Mouse (Mus musculus): ENCODE data around the gene Kras. TPM values are rescaled to one million over a fixed set of nuclear protein-coding genes. Genes with fewer than 3 reads are reported as not detected.

Kras gene
- polyA plus RNA-seq, 1 experiment: 101 TPM

DNA sequence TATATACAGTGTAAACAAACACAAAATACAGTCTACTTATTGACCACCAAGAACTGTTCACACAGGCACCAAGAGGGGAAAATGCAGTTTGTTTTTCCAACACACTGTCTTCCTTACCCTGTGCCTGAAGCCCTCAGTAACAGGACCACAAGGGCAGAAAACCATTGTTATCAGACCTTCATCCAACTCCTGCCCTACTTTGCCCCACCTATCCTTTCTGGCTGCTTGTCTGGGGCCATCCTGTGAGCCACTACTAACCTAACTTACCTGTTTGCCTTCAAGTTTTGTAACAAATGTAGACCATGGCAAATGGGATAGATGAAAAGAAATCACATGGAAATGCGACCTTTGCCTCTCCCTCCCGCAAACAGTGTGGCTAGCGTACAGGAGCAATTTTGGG, 2.2 kb downstream of the Kras start:
- no peak for TF ChIP-seq POLR2A (IDR thresholded peaks at IDR 0.05; ENCODE audit: insufficient read depth, low read length)
- Histone ChIP-seq H3K4me3 (ENCODE audit: low read depth, low read length) (peak overlapping the region; percentile 48), H3K4me1 (ENCODE audit: control insufficient read depth, insufficient read depth, low read length) (no peaks in the 10 kb centered on the region), H3K36me3 (ENCODE audit: control insufficient read depth, insufficient read depth, low read length, poor library complexity, severe bottlenecking) (peaks cover 20% of the 10 kb centered on the region), H3K9ac (ENCODE audit: low read depth, poor library complexity, severe bottlenecking) (peak overlapping the region; percentile 34; the same call in 1 of the 2 replicates), H3K9me3 (replicated peaks; ENCODE audit: control insufficient read depth, insufficient read depth, low read length, poor library complexity, severe bottlenecking) (no peaks in the 10 kb centered on the region), H3K27me3 (ENCODE audit: control insufficient read depth, insufficient read depth, low read length, poor library complexity, severe bottlenecking) (no peaks in the 10 kb centered on the region; the same call in 1 of the 2 replicates), H3K27ac (ENCODE audit: insufficient read depth, low read length) (0 out of 2 replicates have a peak overlapping the region, but pooled peaks have one; percentile 52)

DNA sequence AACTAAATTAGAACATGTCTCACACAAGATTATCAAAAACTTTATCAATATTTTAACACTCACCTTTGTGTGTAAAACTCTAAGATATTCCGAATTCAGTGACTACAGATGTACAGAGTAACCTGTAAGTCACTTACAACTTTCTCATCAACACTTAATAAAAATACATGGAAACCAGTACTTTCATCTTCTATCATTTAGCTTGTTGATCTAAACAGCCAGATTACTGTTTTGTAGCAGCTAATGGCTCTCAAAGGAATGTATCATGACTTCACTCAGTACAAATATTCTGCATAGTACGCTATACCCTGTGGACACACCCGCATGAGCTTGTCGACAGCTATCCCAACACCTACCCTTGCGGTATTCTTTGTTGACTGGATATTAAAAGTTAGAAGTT, 3.2 kb downstream of the Kras start:
- no peak overlapping the region for H3K4me3 ChIP-seq (ENCODE audit: low read depth, low read length)
- H3K9ac ChIP-seq (ENCODE audit: low read depth, poor library complexity, severe bottlenecking): no peak overlapping the region
- H3K4me1 ChIP-seq (ENCODE audit: control insufficient read depth, insufficient read depth, low read length): no peaks in the 10 kb centered on the region
- TF ChIP-seq EP300 (IDR thresholded peaks at IDR 0.05; ENCODE audit: insufficient read depth, low read depth, low read length) (no peak), POLR2A (IDR thresholded peaks at IDR 0.05; ENCODE audit: insufficient read depth, low read length) (no peak), CTCF (IDR thresholded peaks at IDR 0.05; ENCODE audit: low read depth, low read length) (no peak)
- no peaks in the 10 kb centered on the region; the same call in 1 of the 2 replicates for H3K27me3 ChIP-seq (ENCODE audit: control insufficient read depth, insufficient read depth, low read length, poor library complexity, severe bottlenecking)
- peaks cover 20% of the 10 kb centered on the region for H3K36me3 ChIP-seq (ENCODE audit: control insufficient read depth, insufficient read depth, low read length, poor library complexity, severe bottlenecking)
- no peaks in the 10 kb centered on the region for H3K9me3 ChIP-seq (replicated peaks; ENCODE audit: control insufficient read depth, insufficient read depth, low read length, poor library complexity, severe bottlenecking)
- no peak overlapping the region for H3K27ac ChIP-seq (ENCODE audit: insufficient read depth, low read length)

DNA sequence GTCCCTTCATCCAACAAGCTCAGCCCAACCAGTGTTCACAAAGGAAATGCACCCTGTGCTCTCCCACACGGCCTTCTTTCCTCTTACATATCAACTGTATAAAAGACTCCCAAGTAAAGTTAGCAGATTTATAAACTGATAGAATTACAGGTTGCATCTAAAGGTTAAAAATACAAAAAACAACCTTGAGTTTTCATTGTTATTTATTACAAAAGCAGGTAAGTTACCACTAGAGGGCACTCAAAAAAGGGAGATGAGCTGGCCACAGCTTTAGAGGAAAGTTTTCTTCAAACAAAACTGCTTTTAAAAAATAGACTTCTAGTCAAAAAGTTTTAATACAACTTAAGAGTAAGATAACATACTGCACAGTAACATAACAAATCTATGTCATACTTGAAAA, 7.5 kb downstream of the Kras start:
- TF ChIP-seq CTCF (IDR thresholded peaks at IDR 0.05; ENCODE audit: low read depth, low read length) (no peak), EP300 (IDR thresholded peaks at IDR 0.05; ENCODE audit: insufficient read depth, low read depth, low read length) (no peak), POLR2A (IDR thresholded peaks at IDR 0.05; ENCODE audit: insufficient read depth, low read length) (no peak)

GRCm38 (mm10) chr6:145240285-145240684, 9.8 kb downstream of the Kras start:
- H3K27ac ChIP-seq (ENCODE audit: insufficient read depth, low read length): no peak overlapping the region
- H3K4me1 ChIP-seq (ENCODE audit: control insufficient read depth, insufficient read depth, low read length): no peaks in the 10 kb centered on the region
- H3K9me3 ChIP-seq (replicated peaks; ENCODE audit: control insufficient read depth, insufficient read depth, low read length, poor library complexity, severe bottlenecking): no peaks in the 10 kb centered on the region
- H3K27me3 ChIP-seq (ENCODE audit: control insufficient read depth, insufficient read depth, low read length, poor library complexity, severe bottlenecking): no peaks in the 10 kb centered on the region
- H3K4me3 ChIP-seq (ENCODE audit: low read depth, low read length): no peak overlapping the region
- no peak overlapping the region for H3K9ac ChIP-seq (ENCODE audit: low read depth, poor library complexity, severe bottlenecking)
- TF ChIP-seq CTCF (IDR thresholded peaks at IDR 0.05; ENCODE audit: low read depth, low read length) (no peak), POLR2A (IDR thresholded peaks at IDR 0.05; ENCODE audit: insufficient read depth, low read length) (no peak), EP300 (IDR thresholded peaks at IDR 0.05; ENCODE audit: insufficient read depth, low read depth, low read length) (no peak)
- H3K36me3 ChIP-seq (ENCODE audit: control insufficient read depth, insufficient read depth, low read length, poor library complexity, severe bottlenecking): peaks cover 19% of the 10 kb centered on the region

More for the DNA sequence above, 7.5 kb downstream of the Kras start:
- Histone ChIP-seq H3K9me3 (replicated peaks; ENCODE audit: control insufficient read depth, insufficient read depth, low read length, poor library complexity, severe bottlenecking) (no peaks in the 10 kb centered on the region), H3K27ac (ENCODE audit: insufficient read depth, low read length) (no peak overlapping the region), H3K27me3 (ENCODE audit: control insufficient read depth, insufficient read depth, low read length, poor library complexity, severe bottlenecking) (no peaks in the 10 kb centered on the region), H3K36me3 (ENCODE audit: control insufficient read depth, insufficient read depth, low read length, poor library complexity, severe bottlenecking) (peaks cover 30% of the 10 kb centered on the region), H3K4me3 (ENCODE audit: low read depth, low read length) (no peak overlapping the region), H3K4me1 (ENCODE audit: control insufficient read depth, insufficient read depth, low read length) (no peaks in the 10 kb centered on the region), H3K9ac (ENCODE audit: low read depth, poor library complexity, severe bottlenecking) (no peak overlapping the region)

GRCm38 (mm10) chr6:145237148-145237547, 12.9 kb downstream of the Kras start:
- Histone ChIP-seq H3K4me1 (ENCODE audit: control insufficient read depth, insufficient read depth, low read length) (no peaks in the 10 kb centered on the region), H3K4me3 (ENCODE audit: low read depth, low read length) (no peak overlapping the region), H3K9me3 (replicated peaks; ENCODE audit: control insufficient read depth, insufficient read depth, low read length, poor library complexity, severe bottlenecking) (no peaks in the 10 kb centered on the region), H3K27ac (ENCODE audit: insufficient read depth, low read length) (no peak overlapping the region), H3K9ac (ENCODE audit: low read depth, poor library complexity, severe bottlenecking) (no peak overlapping the region), H3K36me3 (ENCODE audit: control insufficient read depth, insufficient read depth, low read length, poor library complexity, severe bottlenecking) (peaks cover 12% of the 10 kb centered on the region), H3K27me3 (ENCODE audit: control insufficient read depth, insufficient read depth, low read length, poor library complexity, severe bottlenecking) (no peaks in the 10 kb centered on the region)
- no peak for TF ChIP-seq EP300 (IDR thresholded peaks at IDR 0.05; ENCODE audit: insufficient read depth, low read depth, low read length)
- no peak for TF ChIP-seq CTCF (IDR thresholded peaks at IDR 0.05; ENCODE audit: low read depth, low read length)
- no peak for TF ChIP-seq POLR2A (IDR thresholded peaks at IDR 0.05; ENCODE audit: insufficient read depth, low read length)

GRCm38 (mm10) chr6:145235367-145235766, 14.7 kb downstream of the Kras start:
- Histone ChIP-seq H3K9ac (ENCODE audit: low read depth, poor library complexity, severe bottlenecking) (no peak overlapping the region), H3K27me3 (ENCODE audit: control insufficient read depth, insufficient read depth, low read length, poor library complexity, severe bottlenecking) (no peaks in the 10 kb centered on the region), H3K4me1 (ENCODE audit: control insufficient read depth, insufficient read depth, low read length) (no peaks in the 10 kb centered on the region), H3K27ac (ENCODE audit: insufficient read depth, low read length) (no peak overlapping the region), H3K9me3 (replicated peaks; ENCODE audit: control insufficient read depth, insufficient read depth, low read length, poor library complexity, severe bottlenecking) (no peaks in the 10 kb centered on the region), H3K36me3 (ENCODE audit: control insufficient read depth, insufficient read depth, low read length, poor library complexity, severe bottlenecking) (peaks cover 14% of the 10 kb centered on the region), H3K4me3 (ENCODE audit: low read depth, low read length) (no peak overlapping the region)
- TF ChIP-seq CTCF (IDR thresholded peaks at IDR 0.05; ENCODE audit: low read depth, low read length) (no peak), EP300 (IDR thresholded peaks at IDR 0.05; ENCODE audit: insufficient read depth, low read depth, low read length) (no peak), POLR2A (IDR thresholded peaks at IDR 0.05; ENCODE audit: insufficient read depth, low read length) (no peak)

Data from ES-Bruce4 (cell line).